Mouse (Mus musculus): ENCODE measurements around the gene Smoc1. TPM values are rescaled to one million over a fixed set of nuclear protein-coding genes. Genes with fewer than 3 reads are reported as not detected.

Gene Smoc1
- total and polyA plus RNA-seq, 3 experiments: 4.8 to 8.0 (median 6.2) TPM

GRCm38 (mm10) chr12:81130692-81131091 is 104.1 kb downstream of the Smoc1 start:
- no peak for DNase-seq
- Histone ChIP-seq H3K27me3 (ENCODE audit: control insufficient read depth, insufficient read depth, low read length) (no peaks in the 10 kb centered on the region), H3K79me2 (replicated peaks; ENCODE audit: control insufficient read depth, insufficient read depth, low read length) (no peaks in the 10 kb centered on the region), H3K9ac (ENCODE audit: low read depth, low read length) (no peak overlapping the region), H3K4me3 (no peak overlapping the region), H3K36me3 (ENCODE audit: control insufficient read depth, insufficient read depth, low read length) (no peaks in the 10 kb centered on the region), H3K4me1 (ENCODE audit: control insufficient read depth, insufficient read depth, low read length) (no peaks in the 10 kb centered on the region), H3K27ac (no peak overlapping the region)
- intact Hi-C loops (cut with DNase I): no loop called here
- TF ChIP-seq POLR2A (IDR thresholded peaks at IDR 0.05; ENCODE audit: insufficient read depth, low read depth, low read length) (no peak), EP300 (IDR thresholded peaks at IDR 0.05; ENCODE audit: insufficient read depth, low read depth, low read length) (no peak), CTCF (IDR thresholded peaks at IDR 0.05) (no peak)
- WGBS: 37% methylated on average over 3 of the region's 3 CpGs

- no peak overlapping the region for H3K4me3 ChIP-seq
- 33% methylated on average over 4 of the region's 4 CpGs for WGBS
- H3K27ac ChIP-seq: no peak overlapping the region
- no peak for TF ChIP-seq EP300 (IDR thresholded peaks at IDR 0.05; ENCODE audit: insufficient read depth, low read depth, low read length)
- peak; percentile 6; the same call in 1 of the 2 replicates for TF ChIP-seq CTCF (IDR thresholded peaks at IDR 0.05)
- H3K4me1 ChIP-seq (ENCODE audit: control insufficient read depth, insufficient read depth, low read length): no peaks in the 10 kb centered on the region
- intact Hi-C loops (cut with DNase I): no loop called here
- no peaks in the 10 kb centered on the region for H3K36me3 ChIP-seq (ENCODE audit: control insufficient read depth, insufficient read depth, low read length)
- H3K79me2 ChIP-seq (replicated peaks; ENCODE audit: control insufficient read depth, insufficient read depth, low read length): no peaks in the 10 kb centered on the region
- H3K9ac ChIP-seq (ENCODE audit: low read depth, low read length): no peak overlapping the region
- no peaks in the 10 kb centered on the region for H3K27me3 ChIP-seq (ENCODE audit: control insufficient read depth, insufficient read depth, low read length)
- no peak for DNase-seq
Observed at GRCm38 (mm10) chr12:81131114-81131513, 104.5 kb downstream of the Smoc1 start.

GRCm38 (mm10) chr12:81133055-81133665 is 106.6 kb downstream of the Smoc1 start:
- H3K27ac ChIP-seq: no peak overlapping the region
- H3K9ac ChIP-seq (ENCODE audit: low read depth, low read length): no peak overlapping the region
- DNase-seq: peak in 1 of 2 experiments; percentile 38
- H3K79me2 ChIP-seq (replicated peaks; ENCODE audit: control insufficient read depth, insufficient read depth, low read length): no peaks in the 10 kb centered on the region
- WGBS: 61% methylated on average over 4 of the region's 4 CpGs
- H3K36me3 ChIP-seq (ENCODE audit: control insufficient read depth, insufficient read depth, low read length): no peaks in the 10 kb centered on the region
- H3K4me3 ChIP-seq: no peak overlapping the region
- intact Hi-C loops (cut with DNase I): no loop called here
- no peak for TF ChIP-seq POLR2A (IDR thresholded peaks at IDR 0.05; ENCODE audit: insufficient read depth, low read depth, low read length)
- no peak for TF ChIP-seq EP300 (IDR thresholded peaks at IDR 0.05; ENCODE audit: insufficient read depth, low read depth, low read length)
- TF ChIP-seq CTCF (IDR thresholded peaks at IDR 0.05): no peak
- no peaks in the 10 kb centered on the region for H3K27me3 ChIP-seq (ENCODE audit: control insufficient read depth, insufficient read depth, low read length)
- no peaks in the 10 kb centered on the region for H3K4me1 ChIP-seq (ENCODE audit: control insufficient read depth, insufficient read depth, low read length)

- no peaks in the 10 kb centered on the region for H3K79me2 ChIP-seq (replicated peaks; ENCODE audit: control insufficient read depth, insufficient read depth, low read length)
- no peaks in the 10 kb centered on the region for H3K36me3 ChIP-seq (ENCODE audit: control insufficient read depth, insufficient read depth, low read length)
- no peak for DNase-seq
- TF ChIP-seq EP300 (IDR thresholded peaks at IDR 0.05; ENCODE audit: insufficient read depth, low read depth, low read length) (no peak), POLR2A (IDR thresholded peaks at IDR 0.05; ENCODE audit: insufficient read depth, low read depth, low read length) (no peak), CTCF (IDR thresholded peaks at IDR 0.05) (no peak)
- H3K27me3 ChIP-seq (ENCODE audit: control insufficient read depth, insufficient read depth, low read length): no peaks in the 10 kb centered on the region
- WGBS: 74% methylated on average over 6 of the region's 6 CpGs
- no peak overlapping the region for H3K9ac ChIP-seq (ENCODE audit: low read depth, low read length)
- no peaks in the 10 kb centered on the region for H3K4me1 ChIP-seq (ENCODE audit: control insufficient read depth, insufficient read depth, low read length)
- intact Hi-C loops (cut with DNase I): no loop called here
- no peak overlapping the region for H3K27ac ChIP-seq
- no peak overlapping the region for H3K4me3 ChIP-seq
Observed at GRCm38 (mm10) chr12:81138217-81138616, 111.6 kb downstream of the Smoc1 start.

GRCm38 (mm10) chr12:81139463-81139862 is 112.9 kb downstream of the Smoc1 start:
- H3K4me1 ChIP-seq (ENCODE audit: control insufficient read depth, insufficient read depth, low read length): no peaks in the 10 kb centered on the region
- TF ChIP-seq EP300 (IDR thresholded peaks at IDR 0.05; ENCODE audit: insufficient read depth, low read depth, low read length): no peak
- TF ChIP-seq POLR2A (IDR thresholded peaks at IDR 0.05; ENCODE audit: insufficient read depth, low read depth, low read length): no peak
- H3K27me3 ChIP-seq (ENCODE audit: control insufficient read depth, insufficient read depth, low read length): no peaks in the 10 kb centered on the region
- no peaks in the 10 kb centered on the region for H3K79me2 ChIP-seq (replicated peaks; ENCODE audit: control insufficient read depth, insufficient read depth, low read length)
- intact Hi-C loops (cut with DNase I): no loop called here
- no peaks in the 10 kb centered on the region for H3K36me3 ChIP-seq (ENCODE audit: control insufficient read depth, insufficient read depth, low read length)
- DNase-seq: no peak
- no peak overlapping the region for H3K27ac ChIP-seq
- WGBS: 90% methylated on average over 6 of the region's 6 CpGs
- no peak overlapping the region for H3K4me3 ChIP-seq
- no peak overlapping the region for H3K9ac ChIP-seq (ENCODE audit: low read depth, low read length)

GRCm38 (mm10) chr12:81140594-81141328 is 114.2 kb downstream of the Smoc1 start:
- H3K36me3 ChIP-seq (ENCODE audit: control insufficient read depth, insufficient read depth, low read length): no peaks in the 10 kb centered on the region
- H3K79me2 ChIP-seq (replicated peaks; ENCODE audit: control insufficient read depth, insufficient read depth, low read length): no peaks in the 10 kb centered on the region
- 61% methylated on average over 9 of the region's 9 CpGs for WGBS

More at GRCm38 (mm10) chr12:81140594-81141328, 114.2 kb downstream of the Smoc1 start:
- Histone ChIP-seq H3K4me3 (no peak overlapping the region), H3K27ac (no peak overlapping the region), H3K9ac (ENCODE audit: low read depth, low read length) (no peak overlapping the region), H3K4me1 (ENCODE audit: control insufficient read depth, insufficient read depth, low read length) (no peaks in the 10 kb centered on the region), H3K27me3 (ENCODE audit: control insufficient read depth, insufficient read depth, low read length) (no peaks in the 10 kb centered on the region)
- no peak for TF ChIP-seq POLR2A (IDR thresholded peaks at IDR 0.05; ENCODE audit: insufficient read depth, low read depth, low read length)
- TF ChIP-seq CTCF (IDR thresholded peaks at IDR 0.05): no peak
- TF ChIP-seq EP300 (IDR thresholded peaks at IDR 0.05; ENCODE audit: insufficient read depth, low read depth, low read length): no peak
- intact Hi-C loops (cut with DNase I): no loop called here
- no peak for DNase-seq
